Mouse (Mus musculus) stomach, postnatal 0 days (tissue): Measurements from ENCODE around the gene Noto.

Source experiments
- CTCF ChIP-seq: IDR thresholded peaks from 2 replicates; pipeline ENCODE4 v1.5.1; 2016; ENCODE audit warnings: antibody characterized with exemption, low read depth, mild to moderate bottlenecking, moderate library complexity
- EP300 ChIP-seq: optimal IDR thresholded peaks from 2 replicates; pipeline ENCODE3; 2016; ENCODE audit warnings: antibody characterized with exemption

GRCm38 (mm10) chr6:85399715-85400114, 24.0 kb upstream of the Noto start:
- no peak for TF ChIP-seq CTCF
- TF ChIP-seq EP300 = no peak
